Mouse (Mus musculus): Measurements from ENCODE around the gene Clmp. TPM values are rescaled to one million over a fixed set of nuclear protein-coding genes. Genes with fewer than 3 reads are reported as not detected.

The Clmp gene
- not detected for polyA plus RNA-seq (2017; shearing (Covaris generic))

GRCm38 (mm10) chr9:40685801-40686420 lies at the start of gene Clmp:
Clmp (plus strand) TSS chr9:40685962.

DNA sequence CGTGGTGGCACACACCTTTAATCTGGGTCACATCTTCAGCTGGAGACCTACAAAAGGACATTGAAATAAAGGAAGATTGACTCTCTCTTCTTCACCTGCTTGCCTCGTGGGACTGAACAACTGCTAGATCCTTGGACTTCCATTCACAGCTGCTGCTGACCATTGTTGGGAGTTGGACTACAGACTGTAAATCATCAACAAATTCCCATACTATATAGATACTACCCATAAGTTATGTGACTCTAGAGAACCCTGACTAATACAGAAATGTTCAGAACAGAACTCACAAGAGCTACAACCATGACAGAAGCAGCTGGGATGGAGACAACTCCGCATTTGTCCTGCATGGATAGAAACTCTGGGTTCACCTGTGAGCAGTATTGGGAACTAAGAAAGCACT lies 15.4 kb upstream of the Clmp start, which contains the start of gene Gm21915:
Gene Gm21915, plus strand, starts transcription at position 301 of the 400 bp plus-strand sequence.

DNA sequence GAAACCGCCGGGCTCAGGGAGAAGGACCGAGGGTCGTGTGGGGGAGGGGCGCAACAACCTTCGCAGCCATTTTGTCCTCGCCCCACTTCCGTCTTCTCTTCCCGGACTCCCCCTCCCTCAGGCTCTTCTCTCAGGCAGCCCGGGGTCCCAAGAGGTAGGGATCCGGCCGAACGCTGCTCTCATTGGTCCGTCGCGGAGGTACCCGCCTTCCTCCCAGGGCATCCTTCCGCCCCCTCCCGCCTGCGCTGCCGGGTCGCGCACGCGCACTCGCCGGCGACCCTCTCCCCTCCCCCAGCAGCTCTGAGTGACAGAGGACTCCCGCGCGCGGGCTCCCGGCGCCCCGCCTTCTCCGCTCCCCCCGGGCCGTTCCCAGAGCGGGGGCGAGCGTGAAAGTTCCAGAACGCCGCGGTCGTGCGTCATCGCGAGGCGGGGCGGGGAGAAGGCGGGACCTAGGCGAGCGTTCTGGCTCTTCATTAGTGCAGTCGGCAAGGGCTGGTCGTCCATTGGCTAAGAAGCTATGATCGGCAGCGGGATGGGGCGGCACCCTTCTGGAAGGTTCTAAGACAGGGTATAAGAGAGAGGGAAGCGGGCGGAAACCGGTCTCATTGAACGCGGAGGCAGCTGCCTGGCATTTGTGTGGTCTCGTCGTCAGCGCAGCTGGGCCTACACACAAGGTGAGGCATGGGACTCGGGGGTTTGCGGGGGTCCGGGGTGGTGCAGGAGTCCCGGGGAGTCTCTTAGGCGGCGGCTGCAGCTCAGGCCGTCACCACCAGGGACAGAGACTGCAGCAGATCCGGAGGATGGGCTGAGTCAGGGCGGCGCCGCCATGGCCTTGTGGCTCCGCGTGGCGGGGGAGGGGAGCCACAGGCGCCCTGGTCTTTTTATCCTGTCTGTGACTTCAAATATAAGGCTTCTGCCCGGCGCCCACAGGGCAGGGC lies 115.2 kb downstream of the Clmp start, which contains the start of gene Hspa8:
Gene Hspa8, plus strand, starts transcription at position 310 of the 938 bp plus-strand sequence.

Other genes with a start within 250 kb of the Clmp start
- 77.1 TPM for gene Gramd1b, start 154.6 kb upstream of the Clmp start, polyA plus RNA-seq (2017; shearing (Covaris generic))
- not detected for gene Gm21915, start 15.3 kb upstream of the Clmp start, polyA plus RNA-seq (2017; shearing (Covaris generic))
- 2,186 TPM for gene Hspa8, start 115.0 kb downstream of the Clmp start, polyA plus RNA-seq (2017; shearing (Covaris generic))
- not detected for gene Bsx, start 188.2 kb downstream of the Clmp start, polyA plus RNA-seq (2017; shearing (Covaris generic))

All from CD4-positive, CD25-positive, alpha-beta regulatory T cell, adult 9 weeks (primary cell).